Mouse (Mus musculus): Measurements from ENCODE around the gene Hoxa1.

DNA sequence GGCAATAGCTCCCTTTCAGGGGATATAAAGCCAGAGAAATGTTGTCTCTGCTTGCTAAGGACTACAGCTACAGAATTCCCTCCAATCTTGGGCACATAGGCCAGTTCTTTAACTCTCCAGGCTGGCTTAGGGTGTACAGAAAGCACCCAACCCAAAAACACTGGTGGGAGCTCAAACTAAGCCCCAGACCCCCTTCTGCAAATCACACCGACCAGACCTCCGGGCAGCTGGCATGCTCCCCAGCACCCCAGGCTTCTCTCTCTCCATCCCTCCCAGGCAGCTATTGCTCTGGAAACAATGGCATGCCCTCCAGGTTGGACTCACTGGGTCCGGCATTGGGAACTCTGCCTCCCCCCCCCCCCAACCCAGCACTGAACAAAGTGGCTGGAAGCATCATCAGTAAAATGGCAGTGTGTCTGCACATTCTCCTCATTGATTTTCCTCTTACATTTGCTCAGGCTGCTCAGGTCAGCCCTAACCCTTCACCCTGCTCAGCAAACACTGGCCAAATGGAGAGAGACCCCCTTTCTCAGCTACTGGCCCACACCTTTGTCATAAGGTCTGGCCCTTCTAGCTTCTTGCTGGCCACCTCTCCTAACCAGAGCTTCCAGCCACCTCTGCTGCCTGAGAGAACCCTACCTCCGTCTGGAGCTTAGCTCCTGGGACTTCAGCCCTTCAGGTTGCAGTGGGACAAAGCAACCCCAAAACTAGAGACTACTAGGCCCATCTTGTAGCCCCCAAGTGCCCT, 21.0 kb upstream of the Hoxa1 start:
- TF ChIP-seq TAL1 (IDR thresholded peaks at IDR 0.05; ENCODE audit: low read length) (no peak), GATA1 (IDR thresholded peaks at IDR 0.05; ENCODE audit: low read length) (no peak)

Data from erythroblast, embryonic 14.5 days (primary cell).